Mouse (Mus musculus): ENCODE measurements around the gene Syk. TPM values are rescaled to one million over a fixed set of nuclear protein-coding genes. Genes with fewer than 3 reads are reported as not detected.

The Syk gene
- polyA plus RNA-seq, 1 experiment from 2014 or later: 2.9 TPM

DNA sequence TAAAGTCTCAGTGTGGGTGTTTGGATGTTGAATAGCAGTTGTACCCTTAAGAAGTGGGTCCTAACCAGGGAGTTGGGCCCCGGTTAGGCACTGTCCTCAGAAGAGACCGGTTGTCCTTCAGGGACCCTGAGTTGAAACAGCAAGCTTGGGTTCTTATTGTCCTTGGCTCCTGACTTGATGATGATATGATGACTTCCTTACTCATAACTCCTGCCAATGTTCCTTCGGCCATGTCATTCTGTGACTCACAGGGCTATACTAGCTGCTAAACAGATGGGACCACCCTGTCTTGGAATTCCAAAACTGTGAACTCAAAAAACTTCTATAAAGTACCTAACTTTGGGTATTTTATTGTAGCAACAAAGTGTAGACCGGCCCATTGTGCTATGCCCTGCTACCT lies 4.8 kb downstream of the Syk start:
- no peak overlapping the region for H3K4me2 ChIP-seq (ENCODE audit: low read depth, low read length)
- H3K27me3 ChIP-seq (replicated peaks; ENCODE audit: control insufficient read depth, insufficient read depth, low read length): no peaks in the 10 kb centered on the region
- H3K36me3 ChIP-seq (ENCODE audit: control insufficient read depth, insufficient read depth, low read length): no peaks in the 10 kb centered on the region
- H3K4me3 ChIP-seq (ENCODE audit: low read length): no peak overlapping the region
- no peak for ATAC-seq
- peaks cover 1% of the 10 kb centered on the region; the same call in 1 of the 2 replicates for H3K4me1 ChIP-seq (ENCODE audit: control insufficient read depth, insufficient read depth, low read length)
- no peak overlapping the region for H3K9ac ChIP-seq (ENCODE audit: low read depth, low read length)
- H3K9me3 ChIP-seq (ENCODE audit: control insufficient read depth, low read length): no peaks in the 10 kb centered on the region
- WGBS: 93% methylated on average over 4 of the region's 4 CpGs
- no peak overlapping the region for H3K27ac ChIP-seq (ENCODE audit: low read length)

GRCm38 (mm10) chr13:52589043-52589442 lies 6.1 kb downstream of the Syk start:
- no peak overlapping the region for H3K4me3 ChIP-seq (ENCODE audit: low read length)

GRCm38 (mm10) chr13:52591831-52592230 lies 8.9 kb downstream of the Syk start:
- H3K27ac ChIP-seq (ENCODE audit: low read length): no peak overlapping the region
- no peaks in the 10 kb centered on the region for H3K36me3 ChIP-seq (ENCODE audit: control insufficient read depth, insufficient read depth, low read length)
- 96% methylated on average over 4 of the region's 4 CpGs for WGBS
- no peak overlapping the region for H3K4me3 ChIP-seq (ENCODE audit: low read length)
- H3K27me3 ChIP-seq (replicated peaks; ENCODE audit: control insufficient read depth, insufficient read depth, low read length): no peaks in the 10 kb centered on the region
- H3K4me2 ChIP-seq (ENCODE audit: low read depth, low read length): no peak overlapping the region
- H3K9ac ChIP-seq (ENCODE audit: low read depth, low read length): no peak overlapping the region
- H3K9me3 ChIP-seq (ENCODE audit: control insufficient read depth, low read length): no peaks in the 10 kb centered on the region
- no peak for ATAC-seq
- H3K4me1 ChIP-seq (ENCODE audit: control insufficient read depth, insufficient read depth, low read length): no peaks in the 10 kb centered on the region

More at GRCm38 (mm10) chr13:52589043-52589442, 6.1 kb downstream of the Syk start:
- ATAC-seq: no peak
- no peaks in the 10 kb centered on the region for H3K9me3 ChIP-seq (ENCODE audit: control insufficient read depth, low read length)
- no peak overlapping the region for H3K27ac ChIP-seq (ENCODE audit: low read length)
- no peaks in the 10 kb centered on the region for H3K36me3 ChIP-seq (ENCODE audit: control insufficient read depth, insufficient read depth, low read length)
- WGBS: 87% methylated on average over 4 of the region's 4 CpGs
- no peaks in the 10 kb centered on the region for H3K27me3 ChIP-seq (replicated peaks; ENCODE audit: control insufficient read depth, insufficient read depth, low read length)
- no peak overlapping the region for H3K4me2 ChIP-seq (ENCODE audit: low read depth, low read length)
- H3K4me1 ChIP-seq (ENCODE audit: control insufficient read depth, insufficient read depth, low read length): no peaks in the 10 kb centered on the region
- H3K9ac ChIP-seq (ENCODE audit: low read depth, low read length): no peak overlapping the region

DNA sequence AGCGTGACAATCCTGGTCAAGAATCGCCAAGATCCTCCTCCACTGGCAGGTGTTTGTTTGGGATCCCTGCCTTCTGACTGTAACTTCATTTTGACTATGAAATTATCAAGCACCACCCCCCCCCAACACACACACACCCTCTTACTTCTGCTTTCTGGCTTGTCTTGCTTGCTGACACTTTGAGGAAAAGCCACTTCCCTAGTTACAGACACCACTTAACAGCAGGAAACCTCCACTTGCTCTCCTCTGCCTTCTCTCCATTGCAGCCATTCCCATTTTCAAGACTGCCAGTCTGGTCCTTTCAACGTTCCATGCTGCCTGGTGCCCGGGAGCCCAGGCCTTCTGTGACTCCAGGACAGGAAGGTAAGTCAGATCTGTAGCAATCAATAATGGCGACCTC lies 13.7 kb downstream of the Syk start:
- Histone ChIP-seq H3K4me3 (ENCODE audit: low read length) (no peak overlapping the region), H3K9ac (ENCODE audit: low read depth, low read length) (no peak overlapping the region), H3K36me3 (ENCODE audit: control insufficient read depth, insufficient read depth, low read length) (no peaks in the 10 kb centered on the region), H3K27ac (ENCODE audit: low read length) (no peak overlapping the region), H3K4me1 (ENCODE audit: control insufficient read depth, insufficient read depth, low read length) (no peaks in the 10 kb centered on the region), H3K4me2 (ENCODE audit: low read depth, low read length) (no peak overlapping the region), H3K9me3 (ENCODE audit: control insufficient read depth, low read length) (no peaks in the 10 kb centered on the region), H3K27me3 (replicated peaks; ENCODE audit: control insufficient read depth, insufficient read depth, low read length) (no peaks in the 10 kb centered on the region)
- 81% methylated on average over 5 of the region's 5 CpGs for WGBS
- ATAC-seq: no peak

DNA sequence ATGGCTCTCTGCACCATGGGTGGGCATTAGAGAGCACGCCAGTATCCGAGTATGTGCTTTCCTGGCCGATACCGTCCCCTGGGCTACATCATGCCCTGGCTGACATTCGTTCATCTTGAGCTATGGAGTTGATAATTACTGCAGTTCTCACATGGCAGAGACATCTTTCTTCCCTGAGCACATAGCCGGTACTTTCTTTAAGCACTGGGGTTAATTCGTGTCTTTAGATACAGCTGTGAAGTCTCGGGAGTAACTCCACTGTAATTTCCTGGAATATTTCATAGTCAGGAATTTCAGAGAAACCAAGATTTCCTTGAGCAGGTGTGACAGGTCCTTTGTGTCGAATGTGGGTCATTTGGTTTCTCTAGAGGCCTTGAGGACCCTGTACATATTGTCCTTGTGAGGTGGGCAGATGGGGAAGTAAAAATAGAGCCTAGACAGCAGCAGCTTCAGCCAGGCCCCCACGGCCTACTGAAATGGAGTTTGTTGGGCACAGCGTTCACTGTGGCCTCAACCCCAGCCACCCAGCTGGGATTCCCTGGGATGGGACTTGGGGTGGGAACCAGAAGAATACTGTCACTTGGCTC lies 14.2 kb downstream of the Syk start:
- no peak overlapping the region for H3K4me2 ChIP-seq (ENCODE audit: low read depth, low read length)
- H3K4me1 ChIP-seq (ENCODE audit: control insufficient read depth, insufficient read depth, low read length): no peaks in the 10 kb centered on the region
- no peak overlapping the region for H3K27ac ChIP-seq (ENCODE audit: low read length)
- ATAC-seq: no peak
- H3K9me3 ChIP-seq (ENCODE audit: control insufficient read depth, low read length): no peaks in the 10 kb centered on the region
- no peaks in the 10 kb centered on the region for H3K36me3 ChIP-seq (ENCODE audit: control insufficient read depth, insufficient read depth, low read length)
- no peaks in the 10 kb centered on the region for H3K27me3 ChIP-seq (replicated peaks; ENCODE audit: control insufficient read depth, insufficient read depth, low read length)
- no peak overlapping the region for H3K9ac ChIP-seq (ENCODE audit: low read depth, low read length)
- H3K4me3 ChIP-seq (ENCODE audit: low read length): no peak overlapping the region
- 81% methylated on average over 11 of the region's 11 CpGs for WGBS

DNA sequence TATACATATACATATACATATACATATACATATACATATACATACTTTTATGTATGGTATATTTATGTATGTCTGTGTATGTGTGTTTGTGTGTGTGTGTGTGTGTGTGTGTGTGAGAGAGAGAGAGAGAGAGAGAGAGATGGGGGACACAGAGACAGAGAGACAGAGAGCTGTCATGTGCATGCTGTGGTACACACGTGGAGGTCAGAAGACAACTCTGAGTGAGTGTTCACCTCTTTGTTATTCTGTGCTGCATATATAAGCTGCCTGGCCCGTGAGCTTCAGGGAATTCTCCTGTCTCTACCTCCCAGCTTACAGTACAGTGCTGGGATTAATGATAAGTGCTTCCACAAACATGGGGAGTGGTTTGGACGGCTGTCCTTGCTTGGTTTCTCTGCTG lies 15.3 kb downstream of the Syk start:
- WGBS: 47% methylated on average over 3 of the region's 3 CpGs
- Histone ChIP-seq H3K4me2 (ENCODE audit: low read depth, low read length) (no peak overlapping the region), H3K27me3 (replicated peaks; ENCODE audit: control insufficient read depth, insufficient read depth, low read length) (no peaks in the 10 kb centered on the region), H3K27ac (ENCODE audit: low read length) (no peak overlapping the region), H3K4me1 (ENCODE audit: control insufficient read depth, insufficient read depth, low read length) (0 out of 2 replicates have a peak, but pooled peaks cover 3% of the 10 kb centered on the region), H3K9me3 (ENCODE audit: control insufficient read depth, low read length) (no peaks in the 10 kb centered on the region), H3K9ac (ENCODE audit: low read depth, low read length) (no peak overlapping the region), H3K36me3 (ENCODE audit: control insufficient read depth, insufficient read depth, low read length) (no peaks in the 10 kb centered on the region), H3K4me3 (ENCODE audit: low read length) (no peak overlapping the region)
- no peak for ATAC-seq

DNA sequence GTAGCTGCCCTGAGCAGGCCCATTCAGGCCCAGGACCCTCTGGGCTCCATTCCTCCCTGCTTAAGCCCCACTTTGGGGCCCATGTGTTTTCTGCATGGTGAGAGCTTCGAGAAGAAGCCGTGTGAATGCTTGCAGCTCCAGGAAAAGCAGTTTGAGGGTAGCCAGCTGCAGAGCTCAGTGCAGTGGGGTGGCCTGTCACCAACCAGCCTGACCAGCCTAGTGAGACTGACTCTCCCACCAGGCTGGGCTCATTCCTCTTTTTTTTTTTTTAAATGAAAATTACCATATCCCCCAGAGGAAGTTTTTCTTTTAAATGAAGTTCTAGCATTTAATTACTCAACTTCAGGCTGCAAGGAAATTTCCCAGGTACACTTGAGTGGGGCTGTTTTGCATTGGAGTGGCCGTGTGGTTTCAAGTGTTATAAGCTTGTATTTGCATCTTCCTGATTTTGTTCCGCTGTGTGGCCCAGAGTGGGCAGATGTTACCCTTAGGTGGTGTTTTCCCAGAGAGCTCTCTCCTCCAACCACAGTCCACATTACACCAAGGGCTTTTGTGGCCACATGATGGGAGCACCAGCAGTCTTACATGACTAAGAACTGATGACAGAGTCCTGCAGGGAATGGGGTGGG lies 17.2 kb downstream of the Syk start:
- Histone ChIP-seq H3K27me3 (replicated peaks; ENCODE audit: control insufficient read depth, insufficient read depth, low read length) (no peaks in the 10 kb centered on the region), H3K36me3 (ENCODE audit: control insufficient read depth, insufficient read depth, low read length) (no peaks in the 10 kb centered on the region), H3K4me1 (ENCODE audit: control insufficient read depth, insufficient read depth, low read length) (0 out of 2 replicates have a peak, but pooled peaks cover 3% of the 10 kb centered on the region), H3K9me3 (ENCODE audit: control insufficient read depth, low read length) (no peaks in the 10 kb centered on the region), H3K4me3 (ENCODE audit: low read length) (no peak overlapping the region), H3K27ac (ENCODE audit: low read length) (no peak overlapping the region), H3K4me2 (ENCODE audit: low read depth, low read length) (no peak overlapping the region), H3K9ac (ENCODE audit: low read depth, low read length) (no peak overlapping the region)
- no peak for ATAC-seq
- WGBS: 52% methylated on average over 4 of the region's 4 CpGs

GRCm38 (mm10) chr13:52602752-52603151 lies 19.8 kb downstream of the Syk start:
- Histone ChIP-seq H3K27ac (ENCODE audit: low read length) (no peak overlapping the region), H3K9me3 (ENCODE audit: control insufficient read depth, low read length) (no peaks in the 10 kb centered on the region), H3K4me3 (ENCODE audit: low read length) (no peak overlapping the region), H3K4me1 (ENCODE audit: control insufficient read depth, insufficient read depth, low read length) (peaks cover 14% of the 10 kb centered on the region), H3K27me3 (replicated peaks; ENCODE audit: control insufficient read depth, insufficient read depth, low read length) (no peaks in the 10 kb centered on the region), H3K9ac (ENCODE audit: low read depth, low read length) (no peak overlapping the region), H3K4me2 (ENCODE audit: low read depth, low read length) (no peak overlapping the region), H3K36me3 (ENCODE audit: control insufficient read depth, insufficient read depth, low read length) (no peaks in the 10 kb centered on the region)
- ATAC-seq: peak; percentile 88
- 32% methylated on average over 4 of the region's 4 CpGs for WGBS

- H3K27me3 ChIP-seq (replicated peaks; ENCODE audit: control insufficient read depth, insufficient read depth, low read length): no peaks in the 10 kb centered on the region
Measured at GRCm38 (mm10) chr13:52603704-52604349, 20.9 kb downstream of the Syk start.

More at GRCm38 (mm10) chr13:52603704-52604349, 20.9 kb downstream of the Syk start:
- peaks cover 17% of the 10 kb centered on the region for H3K4me1 ChIP-seq (ENCODE audit: control insufficient read depth, insufficient read depth, low read length)
- no peak overlapping the region for H3K4me3 ChIP-seq (ENCODE audit: low read length)
- H3K9ac ChIP-seq (ENCODE audit: low read depth, low read length): no peak overlapping the region
- ATAC-seq: no peak
- no peaks in the 10 kb centered on the region for H3K9me3 ChIP-seq (ENCODE audit: control insufficient read depth, low read length)
- WGBS: 87% methylated on average over 6 of the region's 6 CpGs
- no peaks in the 10 kb centered on the region for H3K36me3 ChIP-seq (ENCODE audit: control insufficient read depth, insufficient read depth, low read length)
- no peak overlapping the region for H3K4me2 ChIP-seq (ENCODE audit: low read depth, low read length)
- H3K27ac ChIP-seq (ENCODE audit: low read length): no peak overlapping the region
